Mouse (Mus musculus): Measurements from ENCODE around the gene Hsd3b2.
"Not testable (repeated sequence)": the region's sequence is repeated elsewhere in the genome, so short reads cannot be mapped to it uniquely, and the experiment has no call there.

The Hsd3b2 gene

GRCm38 (mm10) chr3:98724376-98724775 lies at the start of gene Hsd3b2:
Gene Hsd3b2 (minus strand): TSS chr3:98724543.
- DNase-seq (ENCODE audit: low spot score), result no peak

- DNase-seq (ENCODE audit: low spot score), result no peak
These were observed 39.8 kb upstream of the Hsd3b2 start for GRCm38 (mm10) chr3:98764155-98764554.

GRCm38 (mm10) chr3:98756836-98757235 lies 32.5 kb upstream of the Hsd3b2 start:
- no peak for DNase-seq (ENCODE audit: low spot score)

DNA sequence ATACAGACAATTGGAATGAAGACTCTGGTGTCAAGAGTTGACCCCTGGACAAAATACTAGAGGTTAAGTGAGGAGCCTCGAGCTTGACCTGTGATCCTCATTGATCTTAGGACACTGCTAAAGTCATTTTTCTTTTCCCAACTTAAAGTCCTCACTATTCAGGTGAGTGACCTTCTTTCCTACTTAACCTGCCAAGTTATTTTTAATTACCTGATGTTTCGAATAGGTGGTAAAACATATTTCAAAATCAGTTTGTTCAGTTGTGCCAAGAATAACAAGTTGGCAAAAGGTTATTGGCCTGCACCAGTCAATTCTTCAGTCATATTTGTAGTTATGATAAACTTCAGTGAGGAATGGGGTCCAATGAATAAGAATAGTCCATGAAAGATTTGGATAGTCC lies 27.8 kb upstream of the Hsd3b2 start:
- no peak for DNase-seq (ENCODE audit: low spot score)

DNA sequence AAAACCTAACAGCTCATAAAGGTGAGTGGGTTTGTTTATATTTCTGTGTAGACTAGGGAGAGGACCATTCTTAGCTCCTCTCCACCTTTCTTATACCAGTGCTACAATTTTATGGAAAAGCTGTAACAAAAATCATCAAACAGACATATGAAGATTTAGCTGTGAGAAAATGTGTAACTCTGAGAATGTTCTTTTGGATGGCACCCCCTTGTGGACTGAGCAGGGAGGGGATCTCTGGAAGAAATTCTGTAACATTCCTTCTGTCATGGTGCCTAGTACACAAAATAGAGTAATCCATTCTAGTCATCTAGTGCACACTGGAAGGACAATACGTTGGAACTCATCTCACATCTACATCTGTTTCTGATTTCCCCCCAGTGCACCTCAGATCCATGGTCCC lies 16.7 kb upstream of the Hsd3b2 start:
- not testable (repeated sequence) for DNase-seq (ENCODE audit: low spot score)

GRCm38 (mm10) chr3:98734340-98734739 lies 10.0 kb upstream of the Hsd3b2 start:
- no peak for DNase-seq (ENCODE audit: low spot score)

DNA sequence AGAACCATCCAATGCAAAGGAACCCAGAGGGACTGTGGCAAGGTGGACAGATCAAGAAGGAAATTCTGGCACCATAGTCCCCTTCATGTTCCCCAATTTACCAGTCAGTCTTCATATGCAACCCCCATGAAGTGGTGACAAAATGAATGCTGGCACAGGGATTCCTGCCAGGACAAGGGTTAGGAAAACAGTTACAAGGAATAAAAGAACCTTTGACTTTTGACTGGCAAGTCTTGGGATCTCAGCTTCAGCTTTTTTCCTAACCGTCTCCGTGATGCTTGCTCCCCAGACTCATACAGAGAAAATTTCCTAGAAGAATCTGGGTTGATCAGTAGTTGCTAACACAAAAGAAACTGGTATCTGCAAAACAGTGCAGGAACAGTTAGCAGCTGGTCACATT lies 9.4 kb upstream of the Hsd3b2 start:
- no peak for DNase-seq (ENCODE audit: low spot score)

DNA sequence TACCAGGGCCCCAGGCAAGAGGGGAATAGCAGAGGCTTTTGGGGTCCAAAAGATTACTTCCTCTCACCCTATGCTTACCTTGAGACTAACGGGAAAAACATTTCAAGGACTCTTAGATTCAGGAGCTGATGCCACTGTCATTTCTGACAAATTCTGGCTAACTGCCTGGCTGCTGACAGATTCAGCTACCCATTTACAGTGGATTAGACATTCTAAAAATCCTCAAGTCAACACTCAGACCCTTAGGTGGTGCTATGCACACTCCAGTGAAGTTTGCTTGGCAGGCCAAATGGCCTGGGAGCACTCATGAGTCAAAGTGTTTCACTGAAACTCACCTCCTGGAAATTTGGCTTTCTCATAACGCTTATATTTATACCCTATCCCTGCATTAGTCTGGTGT lies 1.9 kb upstream of the Hsd3b2 start:
- no peak for DNase-seq (ENCODE audit: low spot score)

- no peak for DNase-seq (ENCODE audit: low spot score)
These were observed 3.6 kb downstream of the Hsd3b2 start for GRCm38 (mm10) chr3:98720740-98721139.

DNA sequence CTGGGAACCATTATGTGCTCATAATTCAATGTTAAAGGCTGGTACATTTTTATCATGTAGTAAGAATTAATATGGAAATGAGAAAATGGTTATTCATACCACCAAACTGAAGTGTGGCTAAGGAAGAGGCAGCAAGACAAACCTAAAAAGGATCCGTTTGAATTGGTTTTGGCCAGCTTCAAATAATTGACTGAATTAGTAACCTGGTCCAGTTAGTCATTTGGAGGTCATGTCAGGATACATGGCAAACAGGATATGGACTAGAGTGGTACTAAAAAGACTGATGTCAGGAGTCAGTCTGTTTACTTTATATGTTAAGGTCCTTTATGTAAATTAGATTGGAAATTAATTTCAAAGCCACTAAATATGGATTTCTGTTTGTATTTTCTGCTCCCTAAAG lies 41.9 kb downstream of the Hsd3b2 start:
- DNase-seq (ENCODE audit: low spot score), result no peak

- no peak for DNase-seq (ENCODE audit: low spot score)
These were observed 43.6 kb downstream of the Hsd3b2 start for GRCm38 (mm10) chr3:98680786-98681185.

Measured in T-cell, adult 2 months (primary cell).